22 mouse cellular contexts compared by ENCODE assay signal in the genomic region with DNA sequence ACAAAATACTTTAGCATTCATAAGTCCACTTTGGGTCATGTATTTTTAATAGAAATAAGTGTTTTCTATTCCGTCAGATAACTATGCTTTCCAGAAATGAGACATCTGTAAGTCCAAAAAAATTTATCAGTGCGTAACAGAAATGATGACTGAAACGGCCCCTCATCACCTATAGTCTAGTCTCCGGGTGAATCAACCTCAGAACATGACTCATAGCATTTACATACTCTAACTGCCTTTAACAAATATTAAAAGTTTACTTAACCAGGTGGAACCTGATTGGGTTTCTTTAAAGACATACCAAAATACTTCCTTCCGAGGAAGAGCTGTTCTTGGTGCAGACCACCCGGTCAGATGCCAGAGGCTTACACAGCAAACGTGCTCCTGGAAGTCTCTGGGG. TPM values are rescaled to one million over a fixed set of nuclear protein-coding genes. Genes with fewer than 3 reads are reported as not detected.
A peak's percentile ranks its signal among the peaks of the same experiment; 100 is the strongest.
DNase-seq lines count a peak whose midpoint lies in the region; ATAC-seq and TF ChIP-seq lines count a peak whose summit lies in the region.
"Had no signal": no experiment of that assay in that cellular context is flagged by ENCODE, and none has a peak within 500 bp of the region (broad histone marks: within the 10 kb centered on the region; RNA-seq: fewer than 3 reads in every experiment).

No protein-coding gene starts in this region.

- peak overlapping the region; percentile 66; the same call in 1 of the 2 replicates for H3K27ac ChIP-seq in gastrocnemius, adult 2 months
- no peak overlapping the region for H3K27ac ChIP-seq in liver, postnatal 0 days (ENCODE audit: low read depth)
- H3K27ac ChIP-seq in liver, embryonic 12.5 days, result no peak overlapping the region
- H3K27ac ChIP-seq in CH12.LX (ENCODE audit: insufficient read depth, low read depth), result peak overlapping the region; percentile 28; the same call in 1 of the 2 replicates
- 0 out of 2 replicates have a peak overlapping the region, but pooled peaks have one; percentile 13 for H3K27ac ChIP-seq in stomach, postnatal 0 days (replicated peaks)
- no peak overlapping the region for H3K27ac ChIP-seq in heart, embryonic 12.5 days (ENCODE audit: poor library complexity, severe bottlenecking)

- no peak for TF ChIP-seq POLR2A in CH12.LX (IDR thresholded peaks at IDR 0.05; ENCODE audit: low read depth, low read length)

- H3K36me3 ChIP-seq in liver, postnatal 0 days (replicated peaks; ENCODE audit: insufficient read depth, low read length), result peaks cover 15% of the 10 kb centered on the region
- H3K36me3 ChIP-seq in liver, embryonic 12.5 days, result peaks cover 40% of the 10 kb centered on the region
- H3K36me3 ChIP-seq in CH12.LX (replicated peaks in 1 of 2; ENCODE audit: control insufficient read depth in 1 of 2, insufficient read depth in 1 of 2, low read length in 1 of 2), result peaks cover 36 to 71% of the 10 kb centered on the region in 2 experiments
- H3K36me3 ChIP-seq in stomach, postnatal 0 days (ENCODE audit: control insufficient read depth, insufficient read depth, low read length), result no peaks in the 10 kb centered on the region; the same call in 1 of the 2 replicates
- H3K36me3 ChIP-seq in heart, embryonic 12.5 days, result peaks cover 23% of the 10 kb centered on the region

- H3K4me2 ChIP-seq in liver, postnatal 0 days (ENCODE audit: low read depth, low read length), result peak overlapping the region; percentile 38
- H3K4me2 ChIP-seq in liver, embryonic 12.5 days, result no peak overlapping the region
- peak overlapping the region; percentile 79 for H3K4me2 ChIP-seq in CH12.LX (ENCODE audit: insufficient read depth, low read depth, poor library complexity, severe bottlenecking)
- H3K4me2 ChIP-seq in stomach, postnatal 0 days (replicated peaks; ENCODE audit: low read depth), result no peak overlapping the region
- H3K4me2 ChIP-seq in heart, embryonic 12.5 days, result no peak overlapping the region

- H3K79me2 ChIP-seq in CH12.LX (replicated peaks; ENCODE audit: control insufficient read depth, extremely low read depth, insufficient read depth, poor library complexity, severe bottlenecking), result peaks cover 97% of the 10 kb centered on the region

- no peak overlapping the region for H3K4me3 ChIP-seq in gastrocnemius, adult 2 months
- H3K4me3 ChIP-seq in liver, postnatal 0 days (ENCODE audit: low read depth, low read length), result no peak overlapping the region
- no peak overlapping the region for H3K4me3 ChIP-seq in liver, embryonic 12.5 days
- peak overlapping the region in 2 of 3 experiments; percentile 1 to 18 for H3K4me3 ChIP-seq in CH12.LX (replicated peaks in 1 of 3; ENCODE audit: low read depth in 2 of 3, low read length in 2 of 3, poor library complexity in 1 of 3)
- H3K4me3 ChIP-seq in stomach, postnatal 0 days (ENCODE audit: low read depth, low read length), result no peak overlapping the region
- H3K4me3 ChIP-seq in heart, embryonic 12.5 days, result no peak overlapping the region

- H3K4me1 ChIP-seq in liver, postnatal 0 days (ENCODE audit: insufficient read depth), result peaks cover 16% of the 10 kb centered on the region
- peaks cover 44% of the 10 kb centered on the region for H3K4me1 ChIP-seq in liver, embryonic 12.5 days
- peaks cover 20 to 53% of the 10 kb centered on the region in 2 experiments for H3K4me1 ChIP-seq in CH12.LX (ENCODE audit: control insufficient read depth in 1 of 2, insufficient read depth in 2 of 2)
- H3K4me1 ChIP-seq in stomach, postnatal 0 days (replicated peaks; ENCODE audit: control insufficient read depth, insufficient read depth), result no peaks in the 10 kb centered on the region
- peaks cover 52% of the 10 kb centered on the region for H3K4me1 ChIP-seq in heart, embryonic 12.5 days (replicated peaks)

- WGBS in liver, postnatal 0 days (ENCODE audit: insufficient replicate concordance), result 77% methylated on average over 7 of the region's 7 CpGs
- WGBS in liver, embryonic 12.5 days (ENCODE audit: insufficient replicate concordance), result 73% methylated on average over 7 of the region's 7 CpGs
- 54% methylated on average over 7 of the region's 7 CpGs for WGBS in stomach, postnatal 0 days
- 75% methylated on average over 7 of the region's 7 CpGs for WGBS in heart, embryonic 12.5 days

- no peak for DNase-seq in gastrocnemius, adult 2 months
- no peak for DNase-seq in gastrocnemius, postnatal 10 days
- DNase-seq in liver, postnatal 0 days, result no peak
- peak; percentile 56 for DNase-seq in CH12.LX (ENCODE audit: extremely low read depth)
- no peak for DNase-seq in stomach, postnatal 0 days (ENCODE audit: low spot score)
- no peak for DNase-seq in kidney, postnatal 14 days
- DNase-seq: adrenal gland, adult 2 months; adrenal gland, adult 8-10 months; adrenal gland, postnatal 10 days; adrenal gland, postnatal 14 days; adrenal gland, postnatal 25 days; adrenal gland, postnatal 36 days; B cell, adult 2 months; cerebellum, adult 11 months; cerebellum, adult 11-12 months; cerebellum, adult 18-20 months had no signal

- no peak for TF ChIP-seq CTCF in gastrocnemius, adult 2 months (IDR thresholded peaks at IDR 0.05)
- TF ChIP-seq CTCF in liver, postnatal 0 days (IDR thresholded peaks at IDR 0.05; ENCODE audit: low read depth), result no peak
- TF ChIP-seq CTCF in CH12.LX (conservative IDR thresholded peaks at IDR 0.05 in 1 of 2, IDR thresholded peaks at IDR 0.05 in 1 of 2; ENCODE audit: low read depth in 2 of 2, low read length in 2 of 2), result no peak
- no peak for TF ChIP-seq CTCF in stomach, postnatal 0 days (IDR thresholded peaks at IDR 0.05; ENCODE audit: low read depth)

- no peaks in the 10 kb centered on the region for H3K9me3 ChIP-seq in liver, postnatal 0 days (ENCODE audit: low read length)
- no peaks in the 10 kb centered on the region for H3K9me3 ChIP-seq in liver, embryonic 12.5 days (replicated peaks)
- no peaks in the 10 kb centered on the region for H3K9me3 ChIP-seq in CH12.LX (replicated peaks; ENCODE audit: low read length)
- no peaks in the 10 kb centered on the region for H3K9me3 ChIP-seq in stomach, postnatal 0 days (ENCODE audit: control insufficient read depth, low read length)
- no peaks in the 10 kb centered on the region for H3K9me3 ChIP-seq in heart, embryonic 12.5 days (replicated peaks)
- H3K9me3 ChIP-seq: G1E had no signal

- no peaks in the 10 kb centered on the region for H3K27me3 ChIP-seq in liver, postnatal 0 days (ENCODE audit: insufficient read depth, low read length)
- no peaks in the 10 kb centered on the region for H3K27me3 ChIP-seq in liver, embryonic 12.5 days (replicated peaks)
- H3K27me3 ChIP-seq in CH12.LX (replicated peaks), result no peaks in the 10 kb centered on the region
- H3K27me3 ChIP-seq in stomach, postnatal 0 days (ENCODE audit: control insufficient read depth, insufficient read depth, low read length), result no peaks in the 10 kb centered on the region
- no peaks in the 10 kb centered on the region for H3K27me3 ChIP-seq in heart, embryonic 12.5 days (replicated peaks)
- H3K27me3 ChIP-seq: Patski had no signal

- TF ChIP-seq EP300 in liver, postnatal 0 days (IDR thresholded peaks at IDR 0.05; ENCODE audit: low read depth), result no peak
- peak; percentile 30; the same call in 1 of the 2 replicates for TF ChIP-seq EP300 in CH12.LX (IDR thresholded peaks at IDR 0.05; ENCODE audit: low read length)
- TF ChIP-seq EP300 in stomach, postnatal 0 days (optimal IDR thresholded peaks at IDR 0.05), result no peak

- intact Hi-C loops in gastrocnemius, adult 2 months (cut with DNase I), result no loop called here

- dilution Hi-C loops in CH12.LX (cut with MboI; ENCODE audit: extremely low pct_ligation_motif_present, extremely low pct_unique_long_range_greater_than_20kb, low sequenced_read_pairs), result no loop called here

- TF ChIP-seq RAD21 in CH12.LX (IDR thresholded peaks at IDR 0.05; ENCODE audit: low read depth, low read length), result no peak

- in situ Hi-C loops in CH12.LX (cut with MboI; ENCODE audit: low pct_ligation_motif_present, low pct_unique_long_range_greater_than_20kb, low sequenced_read_pairs), result loop anchor here (25.0 kb wide), 1 partner anchor 244 kb away; a partner anchor contains a TSS

- H3K9ac ChIP-seq in liver, postnatal 0 days (replicated peaks), result no peak overlapping the region
- no peak overlapping the region for H3K9ac ChIP-seq in liver, embryonic 12.5 days
- H3K9ac ChIP-seq in CH12.LX (ENCODE audit: insufficient read depth, low read depth), result peak overlapping the region; percentile 17; the same call in 1 of the 2 replicates
- no peak overlapping the region for H3K9ac ChIP-seq in stomach, postnatal 0 days (ENCODE audit: low read length)
- H3K9ac ChIP-seq in heart, embryonic 12.5 days, result no peak overlapping the region

- ATAC-seq in liver, postnatal 0 days, result no peak
- ATAC-seq in liver, embryonic 12.5 days, result no peak
- ATAC-seq in stomach, postnatal 0 days (ENCODE audit: low FRiP score, low TSS enrichment), result 0 out of 2 replicates have a peak, but pooled peaks have one; percentile 34
- ATAC-seq in heart, embryonic 12.5 days (ENCODE audit: insufficient number of reproducible peaks, low FRiP score), result no peak
- ATAC-seq: activated CD4-positive, CD25-positive, alpha-beta regulatory T cell, adult 4 months; CD4-positive, CD25-positive, alpha-beta regulatory T cell, adult 4 months; Patski had no signal

TF ChIP-seq in CH12.LX, 34 proteins besides CTCF, POLR2A, EP300 and RAD21:
- TF ChIP-seq PAX5 (IDR thresholded peaks at IDR 0.05; ENCODE audit: low read length) (no peak), CHD2 (IDR thresholded peaks at IDR 0.05; ENCODE audit: low read length) (0 out of 2 replicates have a peak, but pooled peaks have one; percentile 22), ETS1 (conservative IDR thresholded peaks at IDR 0.05; ENCODE audit: low read depth, low read length) (peak; percentile 48; the same call in 1 of the 2 replicates), JUN (IDR thresholded peaks at IDR 0.05; ENCODE audit: insufficient read depth, low read depth, low read length) (peak; percentile 70; the same call in 1 of the 2 replicates), IRF4 (IDR thresholded peaks at IDR 0.05; ENCODE audit: low read depth, low read length) (peak; percentile 50; the same call in 1 of the 2 replicates), SIN3A (IDR thresholded peaks at IDR 0.05; ENCODE audit: low read length) (peak; percentile 19; the same call in 1 of the 2 replicates), JUND (conservative IDR thresholded peaks at IDR 0.05; ENCODE audit: low read depth, low read length) (peak; percentile 78), TCF12 (IDR thresholded peaks at IDR 0.05; ENCODE audit: low read depth, low read length) (no peak), MAX (IDR thresholded peaks at IDR 0.05; ENCODE audit: low read length) (no peak)

RNA-seq across cellular contexts. Expression of a gene that starts 6.1 kb away (rescaled TPM):
- 100 to 1,000 TPM; 316 to 792 TPM for total RNA-seq in gastrocnemius, adult 2 months (2021)
- 100 to 1,000 TPM; 152 to 177 TPM for total RNA-seq in gastrocnemius, postnatal 10 days (2021)
- 127 and 137 TPM in 2 replicates for polyA plus RNA-seq in liver, postnatal 0 days (2015; fragmentation: Nextera tagmentation; extraction: Ambion mirVana)
- 24.0 and 27.6 TPM in 2 replicates for polyA plus RNA-seq in liver, embryonic 12.5 days (2016; fragmentation: Nextera tagmentation; extraction: Ambion mirVana)
- total RNA-seq in CH12.LX (2012; rRNA removed) (122 and 131 TPM in 2 replicates), CH12.LX (2014; rRNA removed) (164 and 176 TPM in 2 replicates)
- polyA plus RNA-seq in CH12.LX (2012; ENCODE audit: insufficient read length, low read depth), result 214 and 228 TPM in 2 replicates
- 49.3 and 51.1 TPM in 2 replicates for polyA plus RNA-seq in stomach, postnatal 0 days (2015; fragmentation: Nextera tagmentation; extraction: Ambion mirVana)
- 180 and 181 TPM in 2 replicates for polyA plus RNA-seq in heart, embryonic 12.5 days (2016; fragmentation: Nextera tagmentation; extraction: Ambion mirVana)

Comparison
In these comparisons a context has a peak if more than half of its experiments do, and no peak if none do; other contexts are left out.
1. H3K4me2 ChIP-seq: peak in liver, postnatal 0 days (single experiment) and CH12.LX (single experiment); none in liver, embryonic 12.5 days (single experiment), stomach, postnatal 0 days (single experiment) and heart, embryonic 12.5 days (single experiment).
2. H3K27ac ChIP-seq: peak in gastrocnemius, adult 2 months (single experiment), CH12.LX (single experiment) and stomach, postnatal 0 days (single experiment); none in liver, postnatal 0 days (single experiment), liver, embryonic 12.5 days (single experiment) and heart, embryonic 12.5 days (single experiment).
3. H3K4me3 ChIP-seq: peak in CH12.LX (2 of 3); none in gastrocnemius, adult 2 months (single experiment), liver, postnatal 0 days (single experiment), liver, embryonic 12.5 days (single experiment), stomach, postnatal 0 days (single experiment) and heart, embryonic 12.5 days (single experiment).